Mouse (Mus musculus): ENCODE data around the gene Olfr639. TPM values are rescaled to one million over a fixed set of nuclear protein-coding genes. Genes with fewer than 3 reads are reported as not detected.
"Not testable (repeated sequence)": the region's sequence is repeated elsewhere in the genome, so short reads cannot be mapped to it uniquely, and the experiment has no call there.

The Olfr639 gene
- polyA plus RNA-seq, 1 experiment from 2014 or later: 0.03 TPM

GRCm38 (mm10) chr7:103971782-103972181, 45.3 kb downstream of the Olfr639 start:
- Histone ChIP-seq H3K36me3 (no peaks in the 10 kb centered on the region), H3K4me3 (no peak overlapping the region), H3K9ac (no peak overlapping the region), H3K4me2 (no peak overlapping the region), H3K9me3 (replicated peaks) (0 out of 2 replicates have a peak, but pooled peaks cover 3% of the 10 kb centered on the region), H3K27me3 (replicated peaks) (no peaks in the 10 kb centered on the region), H3K4me1 (replicated peaks) (no peaks in the 10 kb centered on the region), H3K27ac (ENCODE audit: poor library complexity, severe bottlenecking) (no peak overlapping the region)
- no peak for ATAC-seq (ENCODE audit: insufficient number of reproducible peaks, low FRiP score)
- WGBS: 45% methylated on average over 1 of the region's 1 CpGs

- 76% methylated on average over 1 of the region's 1 CpGs for WGBS
- ATAC-seq (ENCODE audit: insufficient number of reproducible peaks, low FRiP score): no peak
- no peaks in the 10 kb centered on the region for H3K27me3 ChIP-seq (replicated peaks)
- H3K9ac ChIP-seq: no peak within 1 kb of the TSS
- no peak within 1 kb of the TSS for H3K27ac ChIP-seq (ENCODE audit: poor library complexity, severe bottlenecking)
- H3K9me3 ChIP-seq (replicated peaks): no peaks in the 10 kb centered on the region
- no peak within 1 kb of the TSS for H3K4me2 ChIP-seq
- no peak within 1 kb of the TSS for H3K4me3 ChIP-seq
- no peaks in the 10 kb centered on the region for H3K4me1 ChIP-seq (replicated peaks)
- no peaks in the 10 kb centered on the region for H3K36me3 ChIP-seq
These were observed 46.3 kb downstream of the Olfr639 start, which contains the start of gene Olfr635 for GRCm38 (mm10) chr7:103970852-103971251. Olfr635 (plus strand) TSS chr7:103971152.

DNA sequence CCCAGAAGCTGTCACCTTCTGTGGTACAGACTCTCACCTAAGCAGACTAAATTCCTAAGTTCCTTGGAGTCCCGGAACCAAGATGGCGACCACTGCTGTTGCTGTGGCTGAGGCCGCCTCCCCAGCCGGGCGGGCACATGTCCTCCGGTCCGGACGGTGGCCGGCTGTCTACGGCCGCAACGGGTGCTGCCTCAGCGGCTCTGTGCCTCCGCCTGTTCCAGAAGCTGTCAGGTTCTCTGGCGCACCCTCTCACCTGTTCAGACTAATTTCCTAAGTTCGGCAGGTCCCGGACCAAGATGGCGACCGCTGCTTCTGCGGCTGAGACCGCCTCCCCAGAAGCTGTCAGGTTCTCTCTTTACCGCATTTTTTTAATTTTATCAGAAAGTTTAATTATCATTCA, 50.2 kb downstream of the Olfr639 start:
- not testable (repeated sequence) for ATAC-seq (ENCODE audit: insufficient number of reproducible peaks, low FRiP score); H3K27ac ChIP-seq (ENCODE audit: poor library complexity, severe bottlenecking); H3K27me3 ChIP-seq (replicated peaks); H3K4me1 ChIP-seq (replicated peaks); H3K9me3 ChIP-seq (replicated peaks); H3K4me3 ChIP-seq; H3K9ac ChIP-seq; H3K36me3 ChIP-seq; H3K4me2 ChIP-seq
- WGBS: 88% methylated on average over 22 of the region's 22 CpGs

Other genes with a start within 250 kb of the Olfr639 start
- gene Olfr69, start 245.7 kb downstream of the Olfr639 start, polyA plus RNA-seq (2016; fragmentation: Nextera tagmentation; extraction: Ambion mirVana): not detected in 2 replicates
- gene Olfr68, start 237.6 kb downstream of the Olfr639 start, polyA plus RNA-seq (2016; fragmentation: Nextera tagmentation; extraction: Ambion mirVana): not detected in 2 replicates
- not detected in 2 replicates for gene Olfr67, start 225.5 kb downstream of the Olfr639 start, polyA plus RNA-seq (2016; fragmentation: Nextera tagmentation; extraction: Ambion mirVana)
- 3,072 and 3,403 TPM in 2 replicates for gene Hbb-bt, start 203.3 kb downstream of the Olfr639 start, polyA plus RNA-seq (2016; fragmentation: Nextera tagmentation; extraction: Ambion mirVana)
- gene Hbb-bs, start 189.2 kb downstream of the Olfr639 start, polyA plus RNA-seq (2016; fragmentation: Nextera tagmentation; extraction: Ambion mirVana): 2,689 and 3,022 TPM in 2 replicates
- 0.50 and 0.56 TPM in 2 replicates for gene Hbb-bh2, start 176.8 kb downstream of the Olfr639 start, polyA plus RNA-seq (2016; fragmentation: Nextera tagmentation; extraction: Ambion mirVana)
- gene Hbb-bh1, start 174.1 kb downstream of the Olfr639 start, polyA plus RNA-seq (2016; fragmentation: Nextera tagmentation; extraction: Ambion mirVana): 2,015 and 2,280 TPM in 2 replicates
- 31,254 and 35,001 TPM in 2 replicates for gene Hbb-y, start 164.1 kb downstream of the Olfr639 start, polyA plus RNA-seq (2016; fragmentation: Nextera tagmentation; extraction: Ambion mirVana)
- not detected in 2 replicates for gene Olfr66, start 131.1 kb downstream of the Olfr639 start, polyA plus RNA-seq (2016; fragmentation: Nextera tagmentation; extraction: Ambion mirVana)
- gene Olfr64, start 122.8 kb downstream of the Olfr639 start, polyA plus RNA-seq (2016; fragmentation: Nextera tagmentation; extraction: Ambion mirVana): not detected in 2 replicates
- not detected in 2 replicates for gene Olfr65, start 113.8 kb downstream of the Olfr639 start, polyA plus RNA-seq (2016; fragmentation: Nextera tagmentation; extraction: Ambion mirVana)
- gene Olfr631, start 88.5 kb downstream of the Olfr639 start, polyA plus RNA-seq (2016; fragmentation: Nextera tagmentation; extraction: Ambion mirVana): not detected in 2 replicates
- not detected in 2 replicates for gene Olfr632, start 83.0 kb downstream of the Olfr639 start, polyA plus RNA-seq (2016; fragmentation: Nextera tagmentation; extraction: Ambion mirVana)
- not detected in 2 replicates for gene Olfr633, start 72.9 kb downstream of the Olfr639 start, polyA plus RNA-seq (2016; fragmentation: Nextera tagmentation; extraction: Ambion mirVana)
- gene Olfr635, start 46.2 kb downstream of the Olfr639 start, polyA plus RNA-seq (2016; fragmentation: Nextera tagmentation; extraction: Ambion mirVana): not detected in 2 replicates
- gene Olfr638, start 18.6 kb downstream of the Olfr639 start, polyA plus RNA-seq (2016; fragmentation: Nextera tagmentation; extraction: Ambion mirVana): 0.18 TPM in 1 of 2 replicates, not detected in the other
- gene Olfr640, start 8.3 kb upstream of the Olfr639 start, polyA plus RNA-seq (2016; fragmentation: Nextera tagmentation; extraction: Ambion mirVana): not detected in 2 replicates
- not detected in 2 replicates for gene Olfr641, start 18.1 kb upstream of the Olfr639 start, polyA plus RNA-seq (2016; fragmentation: Nextera tagmentation; extraction: Ambion mirVana)
- not detected in 2 replicates for gene Olfr642, start 35.4 kb upstream of the Olfr639 start, polyA plus RNA-seq (2016; fragmentation: Nextera tagmentation; extraction: Ambion mirVana)
- gene 4930516K23Rik, start 44.1 kb upstream of the Olfr639 start, polyA plus RNA-seq (2016; fragmentation: Nextera tagmentation; extraction: Ambion mirVana): not detected in 2 replicates
- not detected in 2 replicates for gene Olfr644, start 54.6 kb upstream of the Olfr639 start, polyA plus RNA-seq (2016; fragmentation: Nextera tagmentation; extraction: Ambion mirVana)
- not detected in 2 replicates for gene Olfr645, start 68.2 kb upstream of the Olfr639 start, polyA plus RNA-seq (2016; fragmentation: Nextera tagmentation; extraction: Ambion mirVana)
- not detected in 2 replicates for gene Olfr646, start 87.6 kb upstream of the Olfr639 start, polyA plus RNA-seq (2016; fragmentation: Nextera tagmentation; extraction: Ambion mirVana)
- not detected in 2 replicates for gene Ubqln5, start 112.5 kb upstream of the Olfr639 start, polyA plus RNA-seq (2016; fragmentation: Nextera tagmentation; extraction: Ambion mirVana)
- gene Olfr643, start 120.1 kb upstream of the Olfr639 start, polyA plus RNA-seq (2016; fragmentation: Nextera tagmentation; extraction: Ambion mirVana): not detected in 2 replicates
- gene Ubqln3, start 126.0 kb upstream of the Olfr639 start, polyA plus RNA-seq (2016; fragmentation: Nextera tagmentation; extraction: Ambion mirVana): not detected in 2 replicates
- gene Ubqlnl, start 133.3 kb upstream of the Olfr639 start, polyA plus RNA-seq (2016; fragmentation: Nextera tagmentation; extraction: Ambion mirVana): not detected in 2 replicates
- not detected in 2 replicates for gene Olfm5, start 147.5 kb upstream of the Olfr639 start, polyA plus RNA-seq (2016; fragmentation: Nextera tagmentation; extraction: Ambion mirVana)
- gene Olfr648, start 166.1 kb upstream of the Olfr639 start, polyA plus RNA-seq (2016; fragmentation: Nextera tagmentation; extraction: Ambion mirVana): 0.28 and 0.32 TPM in 2 replicates
- gene Olfr649, start 178.7 kb upstream of the Olfr639 start, polyA plus RNA-seq (2016; fragmentation: Nextera tagmentation; extraction: Ambion mirVana): not detected in 2 replicates
- 7.6 and 7.7 TPM in 2 replicates for gene Trim6, start 201.5 kb upstream of the Olfr639 start, polyA plus RNA-seq (2016; fragmentation: Nextera tagmentation; extraction: Ambion mirVana)
- 2.4 TPM in 2 replicates for gene Trim34a, start 227.2 kb upstream of the Olfr639 start, polyA plus RNA-seq (2016; fragmentation: Nextera tagmentation; extraction: Ambion mirVana)

Data from heart, embryonic 12.5 days (tissue).